Mouse (Mus musculus) monocyte, adult 59 days (primary cell): ENCODE results near the gene Map9. TPM values are rescaled to one million over a fixed set of nuclear protein-coding genes. Genes with fewer than 3 reads are reported as not detected.

Source experiments
- total RNA-seq, 2 experiments: library from RNA; stranded (reverse); gene quantifications; one replicate each; pipeline ENCODE4 v1.2.4; 2023

Gene Map9
- under 1 TPM in 1 of 2 experiments, not detected in 1; 0.13 TPM for total RNA-seq

DNA sequence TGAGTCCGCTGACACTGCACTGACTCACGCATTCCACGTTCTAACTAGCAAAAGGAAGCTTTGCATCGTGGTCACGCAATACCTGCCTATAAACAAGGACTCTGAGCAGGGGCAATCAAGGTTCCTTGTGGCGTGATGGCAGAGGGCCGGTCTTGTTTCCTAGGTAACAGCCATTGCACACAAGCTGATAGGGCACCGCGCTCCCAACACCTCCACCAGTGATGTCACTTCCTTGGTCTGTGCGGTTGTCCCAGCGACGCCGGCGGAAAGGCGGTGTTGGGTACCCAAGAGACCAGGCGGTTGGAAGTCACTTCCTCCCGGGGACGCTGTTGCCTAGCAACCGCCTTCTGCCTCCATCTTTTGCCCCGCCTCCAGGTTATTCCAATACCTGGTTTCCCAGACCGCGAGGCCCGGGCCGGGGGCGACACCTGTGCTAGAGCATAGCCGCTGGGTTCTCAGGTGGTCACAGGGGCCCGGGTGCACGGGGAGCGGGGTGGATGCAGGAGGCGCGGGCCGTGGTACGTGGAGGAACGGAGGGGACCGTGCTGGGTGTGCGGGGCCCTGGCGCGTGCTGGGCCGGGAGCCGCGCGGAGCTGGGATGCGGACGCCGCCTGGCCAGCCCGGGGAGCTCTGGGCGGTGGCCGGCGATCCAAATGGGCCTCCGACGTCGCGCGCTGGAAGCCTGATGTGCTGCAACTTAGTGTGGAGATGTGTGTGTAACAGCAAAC, at the start of gene Map9:
TSS of gene Map9 (plus strand) at position 248 of the 728 bp plus-strand sequence.

Other genes starting within 250 kb of the Map9 start
- under 1 TPM in 1 of 2 experiments, not detected in 1; 0.42 TPM for gene Gucy1a1, start 212.3 kb upstream of the Map9 start, total RNA-seq
- gene Npy2r, start 190.0 kb downstream of the Map9 start, total RNA-seq, result not detected